Mouse (Mus musculus): ENCODE measurements around the gene Tcf12. TPM values are rescaled to one million over a fixed set of nuclear protein-coding genes. Genes with fewer than 3 reads are reported as not detected.

The Tcf12 gene
- polyA plus RNA-seq, 1 experiment from 2014 or later: 227 TPM

GRCm38 (mm10) chr9:71931965-71932364 lies 179.7 kb downstream of the Tcf12 start:
- H3K9ac ChIP-seq (ENCODE audit: low read depth, low read length): no peak overlapping the region

DNA sequence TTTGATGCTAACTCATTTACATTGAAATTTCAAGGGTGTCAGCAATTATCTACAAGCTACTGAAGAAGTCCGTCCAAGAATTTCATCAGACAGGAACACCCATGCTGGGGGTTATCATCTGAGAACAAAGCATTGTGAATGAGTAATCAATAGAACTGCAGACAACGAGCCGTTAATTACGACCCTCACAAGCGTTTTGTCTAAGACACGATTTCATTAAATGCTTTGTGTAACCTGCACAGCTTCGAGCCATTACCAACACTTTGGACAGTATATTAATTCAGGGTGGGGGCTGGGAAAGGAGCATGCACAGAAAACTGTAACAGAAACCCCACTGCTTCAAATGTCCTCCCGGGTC lies 180.3 kb downstream of the Tcf12 start:
- H3K9me3 ChIP-seq (ENCODE audit: control insufficient read depth, low read length): no peaks in the 10 kb centered on the region
- no peak overlapping the region for H3K4me2 ChIP-seq (replicated peaks; ENCODE audit: low read depth, low read length)
- no peaks in the 10 kb centered on the region for H3K4me1 ChIP-seq (replicated peaks; ENCODE audit: control insufficient read depth, insufficient read depth, low read length)
- H3K36me3 ChIP-seq (ENCODE audit: control insufficient read depth, insufficient read depth, low read length): no peaks in the 10 kb centered on the region
- DNase-seq (ENCODE audit: low spot score): no peak
- H3K4me3 ChIP-seq (ENCODE audit: low read depth, low read length): no peak overlapping the region
- H3K9ac ChIP-seq (ENCODE audit: low read depth, low read length): no peak overlapping the region
- 68% methylated on average over 8 of the region's 8 CpGs for WGBS
- no peaks in the 10 kb centered on the region for H3K27me3 ChIP-seq (ENCODE audit: control insufficient read depth, insufficient read depth, low read length)
- H3K27ac ChIP-seq (ENCODE audit: low read depth, low read length): no peak overlapping the region
- ATAC-seq (ENCODE audit: low FRiP score): no peak

More at GRCm38 (mm10) chr9:71931965-71932364, 179.7 kb downstream of the Tcf12 start:
- no peak overlapping the region for H3K4me3 ChIP-seq (ENCODE audit: low read depth, low read length)
- H3K27me3 ChIP-seq (ENCODE audit: control insufficient read depth, insufficient read depth, low read length): no peaks in the 10 kb centered on the region
- ATAC-seq (ENCODE audit: low FRiP score) (no peak), DNase-seq (ENCODE audit: low spot score) (no peak)
- H3K36me3 ChIP-seq (ENCODE audit: control insufficient read depth, insufficient read depth, low read length): no peaks in the 10 kb centered on the region
- H3K9me3 ChIP-seq (ENCODE audit: control insufficient read depth, low read length): no peaks in the 10 kb centered on the region
- no peak overlapping the region for H3K4me2 ChIP-seq (replicated peaks; ENCODE audit: low read depth, low read length)
- H3K27ac ChIP-seq (ENCODE audit: low read depth, low read length): no peak overlapping the region
- H3K4me1 ChIP-seq (replicated peaks; ENCODE audit: control insufficient read depth, insufficient read depth, low read length): no peaks in the 10 kb centered on the region

- no peak for ATAC-seq (ENCODE audit: low FRiP score)
- Histone ChIP-seq H3K9ac (ENCODE audit: low read depth, low read length) (no peak overlapping the region), H3K27me3 (ENCODE audit: control insufficient read depth, insufficient read depth, low read length) (no peaks in the 10 kb centered on the region), H3K4me2 (replicated peaks; ENCODE audit: low read depth, low read length) (no peak overlapping the region), H3K36me3 (ENCODE audit: control insufficient read depth, insufficient read depth, low read length) (no peaks in the 10 kb centered on the region), H3K9me3 (ENCODE audit: control insufficient read depth, low read length) (no peaks in the 10 kb centered on the region), H3K27ac (ENCODE audit: low read depth, low read length) (no peak overlapping the region), H3K4me3 (ENCODE audit: low read depth, low read length) (no peak overlapping the region), H3K4me1 (replicated peaks; ENCODE audit: control insufficient read depth, insufficient read depth, low read length) (no peaks in the 10 kb centered on the region)
- WGBS: 88% methylated on average over 3 of the region's 3 CpGs
- DNase-seq (ENCODE audit: low spot score): no peak
Observed at GRCm38 (mm10) chr9:71930431-71931357, 181.0 kb downstream of the Tcf12 start.

DNA sequence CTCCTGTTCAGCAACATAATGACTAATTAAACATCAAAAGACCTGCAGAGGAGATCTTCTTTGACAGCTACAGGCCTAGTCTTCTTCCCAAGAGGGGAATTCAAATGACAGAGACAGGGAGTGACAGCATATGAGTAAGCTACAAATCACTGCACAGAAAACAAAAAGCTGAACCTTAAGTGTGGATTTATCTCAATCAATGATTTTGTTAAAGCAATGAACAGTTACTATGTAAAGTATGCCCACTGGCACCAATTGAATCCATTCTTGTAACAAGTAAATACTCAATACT lies 195.1 kb downstream of the Tcf12 start:
- no peak for DNase-seq (ENCODE audit: low spot score)
- H3K36me3 ChIP-seq (ENCODE audit: control insufficient read depth, insufficient read depth, low read length): no peaks in the 10 kb centered on the region
- H3K27ac ChIP-seq (ENCODE audit: low read depth, low read length): no peak overlapping the region; the same call in 1 of the 2 replicates
- no peak overlapping the region for H3K9ac ChIP-seq (ENCODE audit: low read depth, low read length)
- no peaks in the 10 kb centered on the region for H3K27me3 ChIP-seq (ENCODE audit: control insufficient read depth, insufficient read depth, low read length)
- no peak for ATAC-seq (ENCODE audit: low FRiP score)
- H3K9me3 ChIP-seq (ENCODE audit: control insufficient read depth, low read length): no peaks in the 10 kb centered on the region
- H3K4me3 ChIP-seq (ENCODE audit: low read depth, low read length): no peak overlapping the region
- H3K4me1 ChIP-seq (replicated peaks; ENCODE audit: control insufficient read depth, insufficient read depth, low read length): peaks cover 5% of the 10 kb centered on the region; the same call in 1 of the 2 replicates
- no peak overlapping the region for H3K4me2 ChIP-seq (replicated peaks; ENCODE audit: low read depth, low read length)

GRCm38 (mm10) chr9:71915871-71916661 lies 195.6 kb downstream of the Tcf12 start:
- WGBS: 28% methylated on average over 6 of the region's 6 CpGs
- no peaks in the 10 kb centered on the region for H3K27me3 ChIP-seq (ENCODE audit: control insufficient read depth, insufficient read depth, low read length)
- no peak overlapping the region for H3K4me2 ChIP-seq (replicated peaks; ENCODE audit: low read depth, low read length)
- DNase-seq (ENCODE audit: low spot score) (peak; percentile 51), ATAC-seq (ENCODE audit: low FRiP score) (peak; percentile 78)
- H3K9ac ChIP-seq (ENCODE audit: low read depth, low read length): no peak overlapping the region
- no peak overlapping the region for H3K4me3 ChIP-seq (ENCODE audit: low read depth, low read length)
- H3K9me3 ChIP-seq (ENCODE audit: control insufficient read depth, low read length): no peaks in the 10 kb centered on the region
- no peaks in the 10 kb centered on the region for H3K36me3 ChIP-seq (ENCODE audit: control insufficient read depth, insufficient read depth, low read length)
- peaks cover 5% of the 10 kb centered on the region; the same call in 1 of the 2 replicates for H3K4me1 ChIP-seq (replicated peaks; ENCODE audit: control insufficient read depth, insufficient read depth, low read length)
- H3K27ac ChIP-seq (ENCODE audit: low read depth, low read length): peak overlapping the region; percentile 47

- no peaks in the 10 kb centered on the region for H3K4me1 ChIP-seq (replicated peaks; ENCODE audit: control insufficient read depth, insufficient read depth, low read length)
- no peaks in the 10 kb centered on the region for H3K36me3 ChIP-seq (ENCODE audit: control insufficient read depth, insufficient read depth, low read length)
- no peak overlapping the region for H3K9ac ChIP-seq (ENCODE audit: low read depth, low read length)
- ATAC-seq (ENCODE audit: low FRiP score): no peak
- H3K9me3 ChIP-seq (ENCODE audit: control insufficient read depth, low read length): no peaks in the 10 kb centered on the region
- H3K4me2 ChIP-seq (replicated peaks; ENCODE audit: low read depth, low read length): no peak overlapping the region
- no peak overlapping the region for H3K4me3 ChIP-seq (ENCODE audit: low read depth, low read length)
- H3K27ac ChIP-seq (ENCODE audit: low read depth, low read length): no peak overlapping the region
- H3K27me3 ChIP-seq (ENCODE audit: control insufficient read depth, insufficient read depth, low read length): no peaks in the 10 kb centered on the region
- 85% methylated on average over 2 of the region's 2 CpGs for WGBS
- DNase-seq (ENCODE audit: low spot score): no peak
Observed at GRCm38 (mm10) chr9:71906522-71906921, 205.1 kb downstream of the Tcf12 start.

DNA sequence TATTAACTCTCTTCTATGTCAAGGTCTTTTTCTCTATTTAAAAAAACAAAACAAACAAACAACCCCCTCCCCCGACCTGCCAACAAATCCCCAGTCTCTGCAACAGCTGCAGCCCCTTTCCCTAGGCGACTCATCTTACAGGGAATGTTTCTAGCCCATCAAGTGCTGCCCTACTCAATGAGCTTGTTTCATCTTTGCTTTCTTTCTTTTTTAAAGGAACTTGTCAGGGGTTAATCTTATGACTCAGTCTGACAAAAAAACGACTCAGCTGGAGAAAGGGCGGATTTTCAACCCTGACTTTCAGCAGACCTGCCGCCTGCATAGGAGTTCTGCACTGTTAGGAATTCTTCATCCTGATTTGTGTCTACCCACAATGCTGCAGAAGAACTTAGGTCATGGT lies 212.8 kb downstream of the Tcf12 start:
- DNase-seq (ENCODE audit: low spot score) (no peak), ATAC-seq (ENCODE audit: low FRiP score) (no peak)
- WGBS: 6% methylated on average over 5 of the region's 5 CpGs
- H3K4me2 ChIP-seq (replicated peaks; ENCODE audit: low read depth, low read length): no peak overlapping the region
- H3K9me3 ChIP-seq (ENCODE audit: control insufficient read depth, low read length): no peaks in the 10 kb centered on the region
- peak overlapping the region; percentile 79 for H3K27ac ChIP-seq (ENCODE audit: low read depth, low read length)
- H3K4me3 ChIP-seq (ENCODE audit: low read depth, low read length): no peak overlapping the region
- no peaks in the 10 kb centered on the region for H3K27me3 ChIP-seq (ENCODE audit: control insufficient read depth, insufficient read depth, low read length)
- H3K4me1 ChIP-seq (replicated peaks; ENCODE audit: control insufficient read depth, insufficient read depth, low read length): peaks cover 5% of the 10 kb centered on the region
- no peaks in the 10 kb centered on the region for H3K36me3 ChIP-seq (ENCODE audit: control insufficient read depth, insufficient read depth, low read length)
- H3K9ac ChIP-seq (ENCODE audit: low read depth, low read length): no peak overlapping the region

GRCm38 (mm10) chr9:71897399-71897798 lies 214.3 kb downstream of the Tcf12 start:
- H3K4me1 ChIP-seq (replicated peaks; ENCODE audit: control insufficient read depth, insufficient read depth, low read length): peaks cover 5% of the 10 kb centered on the region
- peak overlapping the region; percentile 78 for H3K27ac ChIP-seq (ENCODE audit: low read depth, low read length)
- DNase-seq (ENCODE audit: low spot score) (peak; percentile 61), ATAC-seq (ENCODE audit: low FRiP score) (peak; percentile 66)
- H3K36me3 ChIP-seq (ENCODE audit: control insufficient read depth, insufficient read depth, low read length): no peaks in the 10 kb centered on the region
- WGBS: 5% methylated on average over 1 of the region's 1 CpGs
- H3K9me3 ChIP-seq (ENCODE audit: control insufficient read depth, low read length): no peaks in the 10 kb centered on the region
- H3K9ac ChIP-seq (ENCODE audit: low read depth, low read length): no peak overlapping the region
- no peak overlapping the region for H3K4me2 ChIP-seq (replicated peaks; ENCODE audit: low read depth, low read length)
- no peak overlapping the region for H3K4me3 ChIP-seq (ENCODE audit: low read depth, low read length)
- no peaks in the 10 kb centered on the region for H3K27me3 ChIP-seq (ENCODE audit: control insufficient read depth, insufficient read depth, low read length)
